Mouse (Mus musculus): ENCODE measurements around the gene Psmg3. TPM values are rescaled to one million over a fixed set of nuclear protein-coding genes. Genes with fewer than 3 reads are reported as not detected.

Psmg3 gene
- polyA plus RNA-seq, 1 experiment from 2014 or later: 74.3 TPM

DNA sequence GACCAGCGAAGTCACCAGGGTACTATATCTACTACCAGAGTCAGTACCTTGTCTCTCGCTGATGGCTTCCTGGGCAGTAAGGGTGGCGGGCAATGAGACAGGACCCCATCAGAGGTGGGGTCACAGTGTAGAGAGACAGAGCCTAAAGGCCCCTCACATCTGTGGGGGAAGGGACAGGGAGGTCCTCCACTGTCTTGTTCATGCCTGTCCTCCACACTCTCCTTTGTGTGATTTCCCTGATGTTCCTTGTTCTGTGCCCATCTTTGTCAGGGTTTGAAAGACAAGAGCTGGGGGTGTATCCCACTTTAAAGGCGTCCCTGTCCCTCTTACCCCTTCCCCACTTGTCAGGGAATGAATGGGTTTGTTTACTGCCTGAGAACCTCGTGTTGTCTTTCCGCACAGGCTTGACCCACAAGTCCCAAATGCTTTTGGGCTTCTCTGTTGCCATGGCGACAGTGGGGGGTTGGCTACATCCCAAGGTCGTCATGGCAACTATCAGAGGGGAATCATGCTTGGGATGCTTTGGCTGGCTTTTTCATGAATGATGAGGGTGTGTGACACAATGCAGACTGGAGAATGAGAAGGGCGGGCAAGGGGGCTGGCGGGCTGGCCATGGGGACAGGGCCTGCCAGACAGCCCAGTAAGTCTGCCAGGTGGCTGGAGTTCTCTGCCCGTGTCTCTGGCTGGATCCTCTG, 29.1 kb downstream of the Psmg3 start:
- peak; percentile 40 for ATAC-seq (ENCODE audit: low FRiP score, low TSS enrichment)
- WGBS: 43% methylated on average over 11 of the region's 11 CpGs
- Histone ChIP-seq H3K4me2 (replicated peaks; ENCODE audit: low read depth, low read length) (peak overlapping the region; percentile 38), H3K9me3 (ENCODE audit: low read length) (no peaks in the 10 kb centered on the region), H3K27ac (ENCODE audit: low read length) (peak overlapping the region; percentile 84), H3K36me3 (ENCODE audit: insufficient read depth, low read length) (peaks cover 21% of the 10 kb centered on the region; the same call in 1 of the 2 replicates), H3K9ac (replicated peaks; ENCODE audit: low read length) (0 out of 2 replicates have a peak overlapping the region, but pooled peaks have one; percentile 27), H3K4me1 (ENCODE audit: insufficient read depth, low read length) (peaks cover 46% of the 10 kb centered on the region), H3K27me3 (ENCODE audit: insufficient read depth, low read length) (no peaks in the 10 kb centered on the region), H3K4me3 (ENCODE audit: low read length) (no peak overlapping the region)

- peak overlapping the region; percentile 38 for H3K4me2 ChIP-seq (replicated peaks; ENCODE audit: low read depth, low read length)
- H3K36me3 ChIP-seq (ENCODE audit: insufficient read depth, low read length): peaks cover 20% of the 10 kb centered on the region; the same call in 1 of the 2 replicates
- H3K9me3 ChIP-seq (ENCODE audit: low read length): no peaks in the 10 kb centered on the region
- H3K27ac ChIP-seq (ENCODE audit: low read length): peak overlapping the region; percentile 84
- H3K4me1 ChIP-seq (ENCODE audit: insufficient read depth, low read length): peaks cover 53% of the 10 kb centered on the region
- peak; percentile 69 for ATAC-seq (ENCODE audit: low FRiP score, low TSS enrichment)
- peak overlapping the region; percentile 18; the same call in 1 of the 2 replicates for H3K9ac ChIP-seq (replicated peaks; ENCODE audit: low read length)
- WGBS: 6% methylated on average over 13 of the region's 13 CpGs
- peak overlapping the region; percentile 1; the same call in 1 of the 2 replicates for H3K4me3 ChIP-seq (ENCODE audit: low read length)
- no peaks in the 10 kb centered on the region for H3K27me3 ChIP-seq (ENCODE audit: insufficient read depth, low read length)
Measured at GRCm38 (mm10) chr5:139796900-139797299, 29.8 kb downstream of the Psmg3 start.

GRCm38 (mm10) chr5:139796001-139796620, 30.6 kb downstream of the Psmg3 start:
- peaks cover 13% of the 10 kb centered on the region; the same call in 1 of the 2 replicates for H3K36me3 ChIP-seq (ENCODE audit: insufficient read depth, low read length)
- H3K27ac ChIP-seq (ENCODE audit: low read length): peak overlapping the region; percentile 84; the same call in 1 of the 2 replicates
- H3K4me1 ChIP-seq (ENCODE audit: insufficient read depth, low read length): peaks cover 55% of the 10 kb centered on the region
- 77% methylated on average over 9 of the region's 9 CpGs for WGBS
- H3K9me3 ChIP-seq (ENCODE audit: low read length): no peaks in the 10 kb centered on the region
- 0 out of 2 replicates have a peak overlapping the region, but pooled peaks have one; percentile 18 for H3K9ac ChIP-seq (replicated peaks; ENCODE audit: low read length)
- no peak overlapping the region for H3K4me2 ChIP-seq (replicated peaks; ENCODE audit: low read depth, low read length)
- ATAC-seq (ENCODE audit: low FRiP score, low TSS enrichment): no peak
- H3K27me3 ChIP-seq (ENCODE audit: insufficient read depth, low read length): no peaks in the 10 kb centered on the region
- no peak overlapping the region for H3K4me3 ChIP-seq (ENCODE audit: low read length)

DNA sequence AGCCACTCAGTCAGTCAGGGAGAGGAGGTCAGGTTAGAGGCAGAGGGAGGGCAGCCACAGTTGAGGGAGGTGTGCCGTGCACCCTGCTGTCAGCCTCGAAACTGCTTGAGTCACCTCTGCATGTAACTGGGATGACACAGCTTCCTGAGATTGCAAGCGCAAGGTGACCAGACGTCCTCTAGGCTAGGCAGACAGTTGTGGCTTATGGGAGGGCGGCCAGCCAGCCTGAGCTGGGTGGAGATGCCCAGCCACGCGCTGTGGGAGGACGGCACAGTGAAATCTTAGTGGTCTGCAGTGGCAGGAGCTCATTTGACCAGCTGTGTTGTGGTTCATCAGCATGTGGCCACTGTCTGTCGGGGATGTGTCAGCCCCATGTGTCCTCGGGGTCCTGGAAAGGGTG, 31.7 kb downstream of the Psmg3 start:
- WGBS: 51% methylated on average over 10 of the region's 10 CpGs
- H3K9ac ChIP-seq (replicated peaks; ENCODE audit: low read length): no peak overlapping the region; the same call in 1 of the 2 replicates
- H3K4me3 ChIP-seq (ENCODE audit: low read length): no peak overlapping the region
- H3K36me3 ChIP-seq (ENCODE audit: insufficient read depth, low read length): 0 out of 2 replicates have a peak, but pooled peaks cover 4% of the 10 kb centered on the region
- H3K27ac ChIP-seq (ENCODE audit: low read length): no peak overlapping the region
- no peak for ATAC-seq (ENCODE audit: low FRiP score, low TSS enrichment)
- H3K9me3 ChIP-seq (ENCODE audit: low read length): no peaks in the 10 kb centered on the region
- H3K27me3 ChIP-seq (ENCODE audit: insufficient read depth, low read length): no peaks in the 10 kb centered on the region
- peaks cover 58% of the 10 kb centered on the region for H3K4me1 ChIP-seq (ENCODE audit: insufficient read depth, low read length)
- no peak overlapping the region for H3K4me2 ChIP-seq (replicated peaks; ENCODE audit: low read depth, low read length)

DNA sequence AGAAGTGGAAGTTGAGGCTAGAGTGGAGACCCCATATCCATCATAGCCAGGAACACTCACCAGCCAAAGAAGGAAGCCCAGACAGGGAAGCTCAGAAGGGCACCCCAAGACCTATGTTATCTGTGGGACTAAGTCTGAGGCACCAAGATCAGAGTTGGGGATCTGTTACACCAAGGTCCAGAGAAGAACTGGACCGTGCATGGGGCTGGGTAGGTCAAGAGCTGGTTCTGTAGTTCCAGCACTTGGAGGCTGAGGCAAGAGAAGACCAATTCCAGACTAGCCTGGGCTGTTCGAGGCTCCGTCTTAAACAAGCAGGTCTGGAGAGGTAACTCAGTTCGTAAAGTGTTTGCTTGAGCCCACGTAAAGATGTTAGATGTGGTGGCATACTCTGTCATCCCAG, 32.5 kb downstream of the Psmg3 start:
- 88% methylated on average over 5 of the region's 5 CpGs for WGBS
- no peaks in the 10 kb centered on the region for H3K9me3 ChIP-seq (ENCODE audit: low read length)
- no peak overlapping the region for H3K27ac ChIP-seq (ENCODE audit: low read length)
- H3K4me3 ChIP-seq (ENCODE audit: low read length): no peak overlapping the region
- no peaks in the 10 kb centered on the region for H3K27me3 ChIP-seq (ENCODE audit: insufficient read depth, low read length)
- 0 out of 2 replicates have a peak overlapping the region, but pooled peaks have one; percentile 98 for H3K4me2 ChIP-seq (replicated peaks; ENCODE audit: low read depth, low read length)
- ATAC-seq (ENCODE audit: low FRiP score, low TSS enrichment): no peak
- peaks cover 58% of the 10 kb centered on the region for H3K4me1 ChIP-seq (ENCODE audit: insufficient read depth, low read length)
- no peaks in the 10 kb centered on the region for H3K36me3 ChIP-seq (ENCODE audit: insufficient read depth, low read length)
- no peak overlapping the region for H3K9ac ChIP-seq (replicated peaks; ENCODE audit: low read length)

GRCm38 (mm10) chr5:139793338-139794089, 33.2 kb downstream of the Psmg3 start:
- peaks cover 54% of the 10 kb centered on the region for H3K4me1 ChIP-seq (ENCODE audit: insufficient read depth, low read length)
- ATAC-seq (ENCODE audit: low FRiP score, low TSS enrichment): no peak
- H3K27me3 ChIP-seq (ENCODE audit: insufficient read depth, low read length): no peaks in the 10 kb centered on the region
- no peaks in the 10 kb centered on the region for H3K9me3 ChIP-seq (ENCODE audit: low read length)
- no peak overlapping the region for H3K9ac ChIP-seq (replicated peaks; ENCODE audit: low read length)
- peak overlapping the region; percentile 71 for H3K4me3 ChIP-seq (ENCODE audit: low read length)
- peak overlapping the region; percentile 63 for H3K27ac ChIP-seq (ENCODE audit: low read length)
- 36% methylated on average over 11 of the region's 11 CpGs for WGBS
- H3K36me3 ChIP-seq (ENCODE audit: insufficient read depth, low read length): no peaks in the 10 kb centered on the region
- H3K4me2 ChIP-seq (replicated peaks; ENCODE audit: low read depth, low read length): peak overlapping the region; percentile 98

GRCm38 (mm10) chr5:139792966-139793337, 33.7 kb downstream of the Psmg3 start:
- peaks cover 48% of the 10 kb centered on the region for H3K4me1 ChIP-seq (ENCODE audit: insufficient read depth, low read length)

GRCm38 (mm10) chr5:139792159-139792775, 34.4 kb downstream of the Psmg3 start:
- Histone ChIP-seq H3K4me3 (ENCODE audit: low read length) (peak overlapping the region; percentile 71), H3K9me3 (ENCODE audit: low read length) (no peaks in the 10 kb centered on the region), H3K4me2 (replicated peaks; ENCODE audit: low read depth, low read length) (peak overlapping the region; percentile 98), H3K9ac (replicated peaks; ENCODE audit: low read length) (peak overlapping the region; percentile 75), H3K27me3 (ENCODE audit: insufficient read depth, low read length) (no peaks in the 10 kb centered on the region), H3K27ac (ENCODE audit: low read length) (no peak overlapping the region), H3K4me1 (ENCODE audit: insufficient read depth, low read length) (peaks cover 42% of the 10 kb centered on the region), H3K36me3 (ENCODE audit: insufficient read depth, low read length) (no peaks in the 10 kb centered on the region)
- 16% methylated on average over 11 of the region's 11 CpGs for WGBS
- no peak for ATAC-seq (ENCODE audit: low FRiP score, low TSS enrichment)

More at GRCm38 (mm10) chr5:139792966-139793337, 33.7 kb downstream of the Psmg3 start:
- no peaks in the 10 kb centered on the region for H3K36me3 ChIP-seq (ENCODE audit: insufficient read depth, low read length)
- no peaks in the 10 kb centered on the region for H3K9me3 ChIP-seq (ENCODE audit: low read length)
- 39% methylated on average over 3 of the region's 3 CpGs for WGBS
- H3K9ac ChIP-seq (replicated peaks; ENCODE audit: low read length): no peak overlapping the region
- peak overlapping the region; percentile 71 for H3K4me3 ChIP-seq (ENCODE audit: low read length)
- peak overlapping the region; percentile 98 for H3K4me2 ChIP-seq (replicated peaks; ENCODE audit: low read depth, low read length)
- no peak for ATAC-seq (ENCODE audit: low FRiP score, low TSS enrichment)
- peak overlapping the region; percentile 63 for H3K27ac ChIP-seq (ENCODE audit: low read length)
- H3K27me3 ChIP-seq (ENCODE audit: insufficient read depth, low read length): no peaks in the 10 kb centered on the region
